7 mouse cellular contexts compared by ENCODE assay signal in genomic region chr9:110873681-110874659, GRCm38 (mm10). TPM values are rescaled to one million over a fixed set of nuclear protein-coding genes. Genes with fewer than 3 reads are reported as not detected.
A peak's percentile ranks its signal among the peaks of the same experiment; 100 is the strongest.
DNase-seq lines count a peak whose midpoint lies in the region; ATAC-seq and TF ChIP-seq lines count a peak whose summit lies in the region.

No protein-coding gene starts in this region.

- TF ChIP-seq CTCF in lung, adult 2 months (IDR thresholded peaks at IDR 0.05; ENCODE audit: insufficient read depth, low read length), result no peak

- 0 out of 2 replicates have a peak overlapping the region, but pooled peaks have one; percentile 21 for H3K9ac ChIP-seq in lung, embryonic 16.5 days (ENCODE audit: low read length)
- peak overlapping the region; percentile 13; the same call in 1 of the 2 replicates for H3K9ac ChIP-seq in embryonic facial prominence, embryonic 11.5 days (replicated peaks; ENCODE audit: low read length)
- peak overlapping the region; percentile 55 for H3K9ac ChIP-seq in hindbrain, embryonic 14.5 days
- peak overlapping the region; percentile 45; the same call in 1 of the 2 replicates for H3K9ac ChIP-seq in limb, embryonic 13.5 days

- peak overlapping the region; percentile 41 for H3K4me2 ChIP-seq in lung, embryonic 16.5 days (ENCODE audit: low read depth, low read length)
- H3K4me2 ChIP-seq in embryonic facial prominence, embryonic 11.5 days (ENCODE audit: low read depth, low read length), result peak overlapping the region; percentile 56
- peak overlapping the region; percentile 58 for H3K4me2 ChIP-seq in hindbrain, embryonic 14.5 days (replicated peaks)
- H3K4me2 ChIP-seq in limb, embryonic 13.5 days (replicated peaks), result peak overlapping the region; percentile 63

- ATAC-seq in lung, embryonic 16.5 days (ENCODE audit: low read depth), result peak; percentile 67; the same call in 1 of the 2 replicates
- ATAC-seq in embryonic facial prominence, embryonic 11.5 days (replicated peaks; ENCODE audit: insufficient number of reproducible peaks, low FRiP score, low TSS enrichment, low read depth), result no peak
- ATAC-seq in hindbrain, embryonic 14.5 days (ENCODE audit: low FRiP score), result peak; percentile 69
- ATAC-seq in limb, embryonic 13.5 days (ENCODE audit: low FRiP score, low read depth), result peak; percentile 57

- no peaks in the 10 kb centered on the region for H3K36me3 ChIP-seq in lung, embryonic 16.5 days (ENCODE audit: control insufficient read depth, insufficient read depth, low read length)
- no peaks in the 10 kb centered on the region for H3K36me3 ChIP-seq in embryonic facial prominence, embryonic 11.5 days (replicated peaks; ENCODE audit: control insufficient read depth, insufficient read depth, low read depth, low read length)
- H3K36me3 ChIP-seq in hindbrain, embryonic 14.5 days (replicated peaks; ENCODE audit: control insufficient read depth, insufficient read depth), result no peaks in the 10 kb centered on the region
- no peaks in the 10 kb centered on the region for H3K36me3 ChIP-seq in limb, embryonic 13.5 days

- no peak overlapping the region for H3K27ac ChIP-seq in lung, embryonic 16.5 days (ENCODE audit: low read length)
- no peak overlapping the region for H3K27ac ChIP-seq in embryonic facial prominence, embryonic 11.5 days (replicated peaks; ENCODE audit: low read depth, low read length)
- H3K27ac ChIP-seq in hindbrain, embryonic 14.5 days, result peak overlapping the region; percentile 61
- H3K27ac ChIP-seq in limb, embryonic 13.5 days, result no peak overlapping the region

- WGBS in lung, embryonic 16.5 days, result 7% methylated on average over 40 of the region's 40 CpGs
- whole genome bisulfite sequencing in lung, adult 2 months, result 21% methylated on average over 40 of the region's 40 CpGs
- WGBS in embryonic facial prominence, embryonic 11.5 days, result 8% methylated on average over 40 of the region's 40 CpGs
- 5% methylated on average over 39 of the region's 40 CpGs for WGBS in hindbrain, embryonic 14.5 days
- WGBS in limb, embryonic 13.5 days, result 7% methylated on average over 40 of the region's 40 CpGs

- no peak for TF ChIP-seq POLR2A in lung, adult 2 months (IDR thresholded peaks at IDR 0.05; ENCODE audit: borderline replicate concordance, extremely low read depth, low read depth, low read length)

- H3K9me3 ChIP-seq in lung, embryonic 16.5 days (ENCODE audit: control insufficient read depth, low read length), result no peaks in the 10 kb centered on the region
- H3K9me3 ChIP-seq in embryonic facial prominence, embryonic 11.5 days (replicated peaks; ENCODE audit: control insufficient read depth, low read length), result no peaks in the 10 kb centered on the region
- H3K9me3 ChIP-seq in hindbrain, embryonic 14.5 days (ENCODE audit: control insufficient read depth, low read length), result no peaks in the 10 kb centered on the region
- H3K9me3 ChIP-seq in limb, embryonic 13.5 days, result no peaks in the 10 kb centered on the region

- H3K4me1 ChIP-seq in lung, embryonic 16.5 days (replicated peaks; ENCODE audit: control insufficient read depth, insufficient read depth, low read length), result peaks cover 11% of the 10 kb centered on the region
- H3K4me1 ChIP-seq in lung, adult 2 months (ENCODE audit: control insufficient read depth, insufficient read depth, low read length), result no peaks in the 10 kb centered on the region
- H3K4me1 ChIP-seq in embryonic facial prominence, embryonic 11.5 days (ENCODE audit: control insufficient read depth, insufficient read depth, low read length), result peaks cover 4% of the 10 kb centered on the region
- H3K4me1 ChIP-seq in hindbrain, embryonic 14.5 days (replicated peaks; ENCODE audit: control insufficient read depth, insufficient read depth, low read length), result peaks cover 17% of the 10 kb centered on the region
- H3K4me1 ChIP-seq in limb, embryonic 13.5 days, result peaks cover 23% of the 10 kb centered on the region

- H3K4me3 ChIP-seq in lung, embryonic 16.5 days (ENCODE audit: low read length), result peak overlapping the region; percentile 32
- no peak overlapping the region for H3K4me3 ChIP-seq in lung, adult 2 months (replicated peaks; ENCODE audit: extremely low read depth, low read depth, low read length)
- H3K4me3 ChIP-seq in embryonic facial prominence, embryonic 11.5 days (ENCODE audit: low read depth, low read length), result peak overlapping the region; percentile 21; the same call in 1 of the 2 replicates
- peak overlapping the region; percentile 31 for H3K4me3 ChIP-seq in hindbrain, embryonic 14.5 days (replicated peaks; ENCODE audit: low read length)
- peak overlapping the region; percentile 32 for H3K4me3 ChIP-seq in limb, embryonic 13.5 days

- peaks cover 15% of the 10 kb centered on the region; the same call in 1 of the 2 replicates for H3K27me3 ChIP-seq in lung, embryonic 16.5 days (ENCODE audit: control insufficient read depth, insufficient read depth, low read depth, low read length)
- peaks cover 16% of the 10 kb centered on the region for H3K27me3 ChIP-seq in embryonic facial prominence, embryonic 11.5 days (ENCODE audit: control insufficient read depth, insufficient read depth, low read length)
- peaks cover 4% of the 10 kb centered on the region for H3K27me3 ChIP-seq in hindbrain, embryonic 14.5 days (ENCODE audit: control insufficient read depth, insufficient read depth, low read length)
- H3K27me3 ChIP-seq in limb, embryonic 13.5 days, result peaks cover 54% of the 10 kb centered on the region

- no peak for DNase-seq in lung, adult 2 months
- DNase-seq in embryonic facial prominence, embryonic 11.5 days (ENCODE audit: low spot score), result peak; percentile 17
- peak; percentile 76 for DNase-seq in hindbrain, embryonic 14.5 days (ENCODE audit: low spot score)
- peak; percentile 84 for DNase-seq in right cerebral cortex, postnatal 14 days
- DNase-seq in cerebellum, adult 11-12 months, result no peak

RNA-seq across cellular contexts. Expression of gene Als2cl, which starts 5.7 kb away (rescaled TPM):
- polyA plus RNA-seq in lung, embryonic 16.5 days (2015; fragmentation: Nextera tagmentation; extraction: Ambion mirVana), result 9.0 and 9.7 TPM in 2 replicates
- polyA plus RNA-seq in lung, adult 2 months (2012; rRNA removed), result 118 and 120 TPM in 2 replicates
- 1.1 TPM in 2 replicates for polyA plus RNA-seq in embryonic facial prominence, embryonic 11.5 days (2014; fragmentation: Nextera tagmentation; extraction: Ambion mirVana)
- 1.4 and 1.9 TPM in 2 replicates for polyA plus RNA-seq in hindbrain, embryonic 14.5 days (2014; fragmentation: Nextera tagmentation; extraction: Ambion mirVana)
- polyA plus RNA-seq in limb, embryonic 13.5 days (2015; fragmentation: Nextera tagmentation; extraction: Ambion mirVana), result 1.3 and 1.4 TPM in 2 replicates

RNA-seq across cellular contexts. Expression of gene Tmie, which starts 5.9 kb away (rescaled TPM):
- 1.5 and 1.6 TPM in 2 replicates for polyA plus RNA-seq in lung, embryonic 16.5 days (2015; fragmentation: Nextera tagmentation; extraction: Ambion mirVana)
- polyA plus RNA-seq in lung, adult 2 months (2012; rRNA removed), result 4.1 and 4.3 TPM in 2 replicates
- polyA plus RNA-seq in embryonic facial prominence, embryonic 11.5 days (2014; fragmentation: Nextera tagmentation; extraction: Ambion mirVana), result 0.13 and 0.29 TPM in 2 replicates
- polyA plus RNA-seq in hindbrain, embryonic 14.5 days (2014; fragmentation: Nextera tagmentation; extraction: Ambion mirVana), result 2.3 and 2.4 TPM in 2 replicates
- polyA plus RNA-seq in limb, embryonic 13.5 days (2015; fragmentation: Nextera tagmentation; extraction: Ambion mirVana), result 1.1 and 1.2 TPM in 2 replicates

RNA-seq across cellular contexts. Expression of gene Prss50, which starts 16.2 kb away (rescaled TPM):
- polyA plus RNA-seq in lung, embryonic 16.5 days (2015; fragmentation: Nextera tagmentation; extraction: Ambion mirVana), result not detected in 2 replicates
- polyA plus RNA-seq in lung, adult 2 months (2012; rRNA removed), result 0.10 TPM in 1 of 2 replicates, not detected in the other
- 0.26 and 0.69 TPM in 2 replicates for polyA plus RNA-seq in embryonic facial prominence, embryonic 11.5 days (2014; fragmentation: Nextera tagmentation; extraction: Ambion mirVana)
- polyA plus RNA-seq in hindbrain, embryonic 14.5 days (2014; fragmentation: Nextera tagmentation; extraction: Ambion mirVana), result 0.31 TPM in 1 of 2 replicates, not detected in the other
- polyA plus RNA-seq in limb, embryonic 13.5 days (2015; fragmentation: Nextera tagmentation; extraction: Ambion mirVana), result 0.31 and 0.38 TPM in 2 replicates

RNA-seq across cellular contexts. Expression of gene Prss46, which starts 29.7 kb away (rescaled TPM):
- polyA plus RNA-seq in lung, embryonic 16.5 days (2015; fragmentation: Nextera tagmentation; extraction: Ambion mirVana), result not detected in 2 replicates
- polyA plus RNA-seq in lung, adult 2 months (2012; rRNA removed), result not detected in 2 replicates
- polyA plus RNA-seq in embryonic facial prominence, embryonic 11.5 days (2014; fragmentation: Nextera tagmentation; extraction: Ambion mirVana), result not detected in 2 replicates
- not detected in 2 replicates for polyA plus RNA-seq in hindbrain, embryonic 14.5 days (2014; fragmentation: Nextera tagmentation; extraction: Ambion mirVana)
- polyA plus RNA-seq in limb, embryonic 13.5 days (2015; fragmentation: Nextera tagmentation; extraction: Ambion mirVana), result not detected in 2 replicates

RNA-seq across cellular contexts. Expression of gene Prss45, which starts 39.6 kb away (rescaled TPM):
- polyA plus RNA-seq in lung, embryonic 16.5 days (2015; fragmentation: Nextera tagmentation; extraction: Ambion mirVana), result not detected in 2 replicates
- polyA plus RNA-seq in lung, adult 2 months (2012; rRNA removed), result not detected in 2 replicates
- not detected in 2 replicates for polyA plus RNA-seq in embryonic facial prominence, embryonic 11.5 days (2014; fragmentation: Nextera tagmentation; extraction: Ambion mirVana)
- polyA plus RNA-seq in hindbrain, embryonic 14.5 days (2014; fragmentation: Nextera tagmentation; extraction: Ambion mirVana), result 0.16 TPM in 1 of 2 replicates, not detected in the other
- not detected in 2 replicates for polyA plus RNA-seq in limb, embryonic 13.5 days (2015; fragmentation: Nextera tagmentation; extraction: Ambion mirVana)

Comparison
In these comparisons a context has a peak if more than half of its experiments do, and no peak if none do; other contexts are left out.
1. RNA of gene Als2cl, which starts 5.7 kb away (polyA plus RNA-seq): 118 to 120 TPM in lung, adult 2 months; 9.0 to 9.7 TPM in lung, embryonic 16.5 days, 1.4 to 1.9 TPM in hindbrain, embryonic 14.5 days, 1.3 to 1.4 TPM in limb, embryonic 13.5 days and 1.1 TPM in embryonic facial prominence, embryonic 11.5 days; every median in the first group is over 10 times any median in the second.
2. DNase-seq: peak in embryonic facial prominence, embryonic 11.5 days (single experiment), hindbrain, embryonic 14.5 days (single experiment) and right cerebral cortex, postnatal 14 days (single experiment); none in lung, adult 2 months (single experiment) and cerebellum, adult 11-12 months (single experiment).
3. Peak in every context shown above with its lines, with median percentiles within 50 percentile points of each other: H3K4me2 ChIP-seq and H3K9ac ChIP-seq.